Mouse (Mus musculus): ENCODE measurements around the gene Hhex. TPM values are rescaled to one million over a fixed set of nuclear protein-coding genes. Genes with fewer than 3 reads are reported as not detected.
A peak's percentile ranks its signal among the peaks of the same experiment; 100 is the strongest.

Hhex gene
- polyA plus RNA-seq (2017; shearing (Covaris generic)) = 1 to 10 TPM in 1 of 2 experiments, not detected in 1; 1.1 TPM

GRCm38 (mm10) chr19:37434263-37434951, at the start of gene Hhex:
TSS of gene Hhex (plus strand) at chr19:37434810.
- ATAC-seq = peak; percentile 45

GRCm38 (mm10) chr19:37386126-37386525, 48.5 kb upstream of the Hhex start:
- ATAC-seq = no peak

- no peak for ATAC-seq
Measured at GRCm38 (mm10) chr19:37391869-37392268, 42.7 kb upstream of the Hhex start.

GRCm38 (mm10) chr19:37396279-37396678, 38.3 kb upstream of the Hhex start:
- ATAC-seq = no peak

GRCm38 (mm10) chr19:37400936-37401335, 33.7 kb upstream of the Hhex start:
- no peak for ATAC-seq

GRCm38 (mm10) chr19:37418294-37418693, 16.3 kb upstream of the Hhex start:
- ATAC-seq = peak; percentile 68

- ATAC-seq = peak; percentile 69
Measured at GRCm38 (mm10) chr19:37419613-37420012, 15.0 kb upstream of the Hhex start.

GRCm38 (mm10) chr19:37428589-37428988, 6.0 kb upstream of the Hhex start:
- no peak for ATAC-seq

- ATAC-seq = no peak
Measured at GRCm38 (mm10) chr19:37431139-37431756, 3.4 kb upstream of the Hhex start.

GRCm38 (mm10) chr19:37432868-37433570, 1.6 kb upstream of the Hhex start:
- ATAC-seq = no peak

GRCm38 (mm10) chr19:37433895-37434262, 731 bp upstream of the Hhex start:
- no peak for ATAC-seq

GRCm38 (mm10) chr19:37435041-37435852, 637 bp downstream of the Hhex start:
- ATAC-seq = peak; percentile 22

GRCm38 (mm10) chr19:37435853-37436174, 1.2 kb downstream of the Hhex start:
- peak; percentile 28 for ATAC-seq

- ATAC-seq = no peak
Measured at GRCm38 (mm10) chr19:37436514-37437288, 2.1 kb downstream of the Hhex start.

- no peak for ATAC-seq
Measured at GRCm38 (mm10) chr19:37437289-37437606, 2.6 kb downstream of the Hhex start.

- no peak for ATAC-seq
Measured at GRCm38 (mm10) chr19:37440181-37440580, 5.6 kb downstream of the Hhex start.

- no peak for ATAC-seq
Measured at GRCm38 (mm10) chr19:37440708-37441475, 6.3 kb downstream of the Hhex start.

GRCm38 (mm10) chr19:37442524-37443286, 8.1 kb downstream of the Hhex start:
- ATAC-seq = no peak

GRCm38 (mm10) chr19:37443631-37444140, 9.1 kb downstream of the Hhex start:
- no peak for ATAC-seq

GRCm38 (mm10) chr19:37448212-37448611, 13.6 kb downstream of the Hhex start:
- no peak for ATAC-seq

- ATAC-seq = no peak
Measured at GRCm38 (mm10) chr19:37449246-37449645, 14.6 kb downstream of the Hhex start.
